Mouse (Mus musculus) left cerebral cortex, postnatal 14 days (tissue): ENCODE results near the gene Trim50. TPM values are rescaled to one million over a fixed set of nuclear protein-coding genes. Genes with fewer than 3 reads are reported as not detected.

ENCODE experiments used
- DNase-seq, 2 experiments: peaks; one replicate each; pipeline ENCODE4 v3.0.0; 2021 to 2022; ENCODE audit warnings: low spot score in 2 of 2, mixed read lengths in 1 of 2
- intact Hi-C: fragments of 180-260 bp; cut with DNase I; formaldehyde crosslinking; loops from one replicate; pipeline ENCODE4 v1.15.1; 2025
- microRNA-seq, 2 experiments: library from miRNA; unstranded; fragments of <30 nt; microRNA quantifications; one replicate each; pipeline ENCODE4 v1.2.0; 2022
- total RNA-seq, 2 experiments: library from RNA; stranded (reverse); gene quantifications; 2 replicates each; pipeline ENCODE4 v1.2.3; 2021

Trim50 gene
- total RNA-seq, 2 experiments from 2014 or later, result not detected

DNA sequence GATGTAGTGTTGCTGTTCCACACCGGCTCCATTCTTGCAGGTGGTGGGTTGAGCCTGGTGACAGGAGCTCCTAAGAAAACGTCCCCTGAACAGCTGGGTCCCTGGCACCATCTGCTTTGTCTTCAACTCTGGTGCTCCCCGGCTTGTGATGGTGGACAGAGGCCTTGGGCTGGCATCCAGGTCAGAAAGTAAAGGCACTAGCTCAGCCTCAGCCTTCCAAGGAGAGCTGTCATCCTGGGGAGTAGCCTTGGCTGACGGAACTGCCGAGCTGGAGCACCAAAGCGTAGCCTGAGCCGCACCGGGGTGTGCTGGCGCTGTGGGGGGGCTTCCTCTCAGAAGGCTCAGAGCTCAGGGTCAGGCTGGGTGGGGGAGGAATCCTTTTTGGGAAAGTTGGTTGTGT lies 57.2 kb downstream of the Trim50 start:
- DNase-seq, result no peak
- intact Hi-C loops, result no loop called here

Small RNAs within 50 kb of the gene (microRNA-seq; reads per million reads assigned to microRNA genes)
- gene Mir7033, result 0.34 to 1.8 reads per million in 2 experiments

Other genes starting within 250 kb of the Trim50 start
- 10 to 100 TPM; 28.1 to 28.2 TPM for gene Tbl2, start 203.6 kb upstream of the Trim50 start, total RNA-seq
- gene Bcl7b, start 185.0 kb upstream of the Trim50 start, total RNA-seq, result 10 to 100 TPM; 41.5 to 44.9 TPM
- gene Baz1b, start 166.0 kb upstream of the Trim50 start, total RNA-seq, result 10 to 100 TPM; 51.9 to 55.1 TPM
- 1 to 10 TPM; 6.2 to 6.8 TPM for gene Fzd9, start 102.1 kb upstream of the Trim50 start, total RNA-seq
- under 1 TPM in 1 of 2 experiments, not detected in 1; 0.70 TPM for gene Fkbp6, start 3.3 kb upstream of the Trim50 start, total RNA-seq
- 10 to 100 TPM; 13.9 to 19.5 TPM for gene Nsun5, start 16.7 kb downstream of the Trim50 start, total RNA-seq
- gene Pom121, start 41.3 kb downstream of the Trim50 start, total RNA-seq, result 10 to 100 TPM; 45.8 to 46.2 TPM
- 10 to 100 TPM; 66.9 to 72.0 TPM for gene Hip1, start 191.8 kb downstream of the Trim50 start, total RNA-seq
- gene Ccl26, start 210.3 kb downstream of the Trim50 start, total RNA-seq, result not detected
- not detected for gene Ccl24, start 219.8 kb downstream of the Trim50 start, total RNA-seq